ENCODE assay signal across 23 mouse cellular contexts in the genomic region with DNA sequence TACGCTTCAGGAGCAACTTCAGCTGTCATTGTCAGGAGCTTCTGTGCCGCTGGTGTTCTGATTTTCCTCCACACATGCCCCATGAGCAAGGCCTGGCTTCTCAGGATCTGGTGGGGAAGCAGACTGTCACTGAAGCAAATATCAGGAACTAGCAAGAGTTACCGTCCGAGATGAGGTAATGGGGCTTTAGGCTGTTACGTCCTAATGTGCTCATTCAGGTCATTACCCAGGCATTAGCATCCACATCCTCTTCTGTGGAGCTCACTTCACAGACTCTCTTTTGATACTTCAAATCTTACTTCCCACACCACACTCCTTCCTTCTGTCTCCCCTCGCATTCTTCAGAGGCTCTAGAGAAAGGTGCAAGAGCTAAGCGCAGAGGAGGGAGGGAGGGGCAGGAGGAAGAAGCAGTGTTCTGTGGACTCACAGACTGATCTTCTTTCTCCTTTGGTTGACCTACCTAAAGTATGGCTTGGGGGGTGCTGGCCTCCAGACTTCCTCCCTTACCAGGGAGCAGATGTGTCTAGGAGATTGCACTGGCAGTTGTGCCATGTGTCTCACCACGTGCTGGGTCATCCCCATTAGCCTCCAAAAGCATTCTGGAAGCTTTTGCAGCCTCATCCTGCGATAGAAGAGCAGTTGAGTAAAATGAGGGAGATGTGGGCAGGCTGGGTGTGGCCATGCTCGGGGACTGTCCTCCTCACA. TPM values are rescaled to one million over a fixed set of nuclear protein-coding genes. Genes with fewer than 3 reads are reported as not detected.
A peak's percentile ranks its signal among the peaks of the same experiment; 100 is the strongest.
DNase-seq lines count a peak whose midpoint lies in the region; ATAC-seq lines count a peak whose summit lies in the region.
"Had no signal": no experiment of that assay in that cellular context is flagged by ENCODE, and none has a peak within 500 bp of the region (broad histone marks: within the 10 kb centered on the region; RNA-seq: fewer than 3 reads in every experiment).

No protein-coding gene starts in this region.

- no peak overlapping the region for H3K9ac ChIP-seq in liver, embryonic 11.5 days (ENCODE audit: low read depth, low read length)
- H3K9ac ChIP-seq: embryonic facial prominence, embryonic 12.5 days; neural tube, embryonic 12.5 days; stomach, embryonic 15.5 days had no signal

- peak; percentile 76 for ATAC-seq in liver, embryonic 11.5 days (replicated peaks; ENCODE audit: low FRiP score)
- peak; percentile 76 for ATAC-seq in megakaryocyte progenitor cell, adult 5-6 weeks (replicated peaks; ENCODE audit: poor library complexity)
- ATAC-seq: inflammation-experienced regulatory T-cells, adult 6 months; midbrain, embryonic 16.5 days had no signal

- 60% methylated on average over 10 of the region's 10 CpGs for WGBS in liver, embryonic 11.5 days

- no peak overlapping the region for H3K4me3 ChIP-seq in liver, embryonic 11.5 days (ENCODE audit: low read depth, low read length)
- H3K4me3 ChIP-seq: embryonic facial prominence, embryonic 12.5 days; hindbrain, embryonic 10.5 days; neural tube, embryonic 12.5 days; stomach, embryonic 15.5 days had no signal

- peaks cover 7% of the 10 kb centered on the region for H3K36me3 ChIP-seq in liver, embryonic 11.5 days (ENCODE audit: control insufficient read depth, insufficient read depth, low read length)

- no peaks in the 10 kb centered on the region for H3K27me3 ChIP-seq in liver, embryonic 11.5 days (replicated peaks; ENCODE audit: control insufficient read depth, insufficient read depth, low read length)
- H3K27me3 ChIP-seq: embryonic facial prominence, embryonic 12.5 days; neural tube, embryonic 12.5 days; stomach, embryonic 15.5 days had no signal

- no peak overlapping the region for H3K4me2 ChIP-seq in liver, embryonic 11.5 days
- H3K4me2 ChIP-seq: embryonic facial prominence, embryonic 12.5 days; neural tube, embryonic 12.5 days; stomach, embryonic 15.5 days had no signal

- DNase-seq in kidney, adult 18-20 months, result peak; percentile 2
- DNase-seq in kidney, postnatal 14 days, result no peak
- DNase-seq in c-Kit-positive CD71-negative TER-119-negative erythroid progenitor cells, embryonic 14.5 days (ENCODE audit: low read depth), result peak; percentile 17
- DNase-seq in liver, embryonic 11.5 days (ENCODE audit: low spot score), result no peak
- DNase-seq in lung, postnatal 10 days, result no peak
- no peak for DNase-seq in Muller cell, postnatal 12 days (ENCODE audit: inconsistent ontology term)
- DNase-seq: adrenal gland, postnatal 14 days; cerebellum, postnatal 10 days; gastrocnemius, postnatal 25 days; kidney, postnatal 36 days; lung, adult 2 months had no signal

- no peaks in the 10 kb centered on the region for H3K9me3 ChIP-seq in liver, embryonic 11.5 days (ENCODE audit: control insufficient read depth, low read length)
- H3K9me3 ChIP-seq: embryonic facial prominence, embryonic 12.5 days; stomach, embryonic 15.5 days had no signal

- peaks cover 9% of the 10 kb centered on the region for H3K4me1 ChIP-seq in liver, embryonic 11.5 days (replicated peaks; ENCODE audit: control insufficient read depth, insufficient read depth, low read length)
- H3K4me1 ChIP-seq: embryonic facial prominence, embryonic 12.5 days; neural tube, embryonic 12.5 days; stomach, embryonic 15.5 days had no signal

- H3K27ac ChIP-seq in liver, embryonic 11.5 days (ENCODE audit: low read depth, low read length), result no peak overlapping the region
- H3K27ac ChIP-seq: embryonic facial prominence, embryonic 12.5 days; hindbrain, embryonic 10.5 days; macrophage; neural tube, embryonic 12.5 days; stomach, embryonic 15.5 days had no signal

RNA-seq across cellular contexts. Expression of a gene that starts 31.2 kb away (rescaled TPM):
- 52.2 and 56.3 TPM in 2 replicates for polyA plus RNA-seq in liver, embryonic 11.5 days (2014; fragmentation: Nextera tagmentation; extraction: Ambion mirVana)
- 30.2 and 36.0 TPM in 2 replicates for total RNA-seq in megakaryocyte progenitor cell, adult 5-6 weeks (2015)
- total RNA-seq in megakaryocyte progenitor cell, adult 5-6 weeks (2017), result 14.5 and 31.5 TPM in 2 replicates

RNA-seq across cellular contexts. Expression of a gene that starts 41.3 kb away (rescaled TPM):
- not detected in 2 replicates for polyA plus RNA-seq in liver, embryonic 11.5 days (2014; fragmentation: Nextera tagmentation; extraction: Ambion mirVana)
- 3.5 and 4.0 TPM in 2 replicates for total RNA-seq in megakaryocyte progenitor cell, adult 5-6 weeks (2015)
- 1.2 and 2.1 TPM in 2 replicates for total RNA-seq in megakaryocyte progenitor cell, adult 5-6 weeks (2017)
- total RNA-seq: gastrocnemius, postnatal 25 days; layer of hippocampus, postnatal 14 days; left cerebral cortex, postnatal 14 days had no signal
- polyA plus RNA-seq: embryonic facial prominence, embryonic 12.5 days; heart, embryonic 14.5 days; inflammation-experienced regulatory T-cells, adult 6 months; macrophage; midbrain, embryonic 16.5 days; neural tube, embryonic 12.5 days; small intestine, adult 2 months had no signal

Comparison
In these comparisons a context has a peak if more than half of its experiments do, and no peak if none do; other contexts are left out.
1. DNase-seq: peak in kidney, adult 18-20 months (single experiment) and c-Kit-positive CD71-negative TER-119-negative erythroid progenitor cells, embryonic 14.5 days (single experiment); none in kidney, postnatal 14 days (single experiment), liver, embryonic 11.5 days (single experiment), lung, postnatal 10 days (single experiment) and Muller cell, postnatal 12 days (single experiment).